Mouse (Mus musculus): ENCODE results near the gene Baiap2l1.
A peak's percentile ranks its signal among the peaks of the same experiment; 100 is the strongest.

Gene Baiap2l1

GRCm38 (mm10) chr5:144258131-144258611 is 99.7 kb downstream of the Baiap2l1 start:
- DNase-seq (ENCODE audit: low read depth, low spot score), result no peak

GRCm38 (mm10) chr5:144257451-144258110 is 100.3 kb downstream of the Baiap2l1 start:
- DNase-seq (ENCODE audit: low read depth, low spot score), result no peak

- DNase-seq (ENCODE audit: low read depth, low spot score), result no peak
Observed at GRCm38 (mm10) chr5:144256888-144257287, 101.0 kb downstream of the Baiap2l1 start.

GRCm38 (mm10) chr5:144256541-144256870 is 101.4 kb downstream of the Baiap2l1 start:
- no peak for DNase-seq (ENCODE audit: low read depth, low spot score)

GRCm38 (mm10) chr5:144255632-144256540 is 102.0 kb downstream of the Baiap2l1 start:
- no peak for DNase-seq (ENCODE audit: low read depth, low spot score)

- peak; percentile 87 for DNase-seq (ENCODE audit: low read depth, low spot score)
Observed at GRCm38 (mm10) chr5:144254811-144255631, 102.9 kb downstream of the Baiap2l1 start.

GRCm38 (mm10) chr5:144254122-144254810 is 103.6 kb downstream of the Baiap2l1 start:
- DNase-seq (ENCODE audit: low read depth, low spot score), result no peak

- DNase-seq (ENCODE audit: low read depth, low spot score), result no peak
Observed at GRCm38 (mm10) chr5:144253212-144253611, 104.7 kb downstream of the Baiap2l1 start.

GRCm38 (mm10) chr5:144251876-144252577 is 105.9 kb downstream of the Baiap2l1 start:
- DNase-seq (ENCODE audit: low read depth, low spot score), result no peak

- no peak for DNase-seq (ENCODE audit: low read depth, low spot score)
Observed at GRCm38 (mm10) chr5:144249871-144250270, 108.0 kb downstream of the Baiap2l1 start.

- no peak for DNase-seq (ENCODE audit: low read depth, low spot score)
Observed at GRCm38 (mm10) chr5:144247906-144248585, 109.9 kb downstream of the Baiap2l1 start.

- no peak for DNase-seq (ENCODE audit: low read depth, low spot score)
Observed at GRCm38 (mm10) chr5:144247307-144247706, 110.6 kb downstream of the Baiap2l1 start.

GRCm38 (mm10) chr5:144246669-144247068 is 111.2 kb downstream of the Baiap2l1 start:
- DNase-seq (ENCODE audit: low read depth, low spot score), result no peak

- no peak for DNase-seq (ENCODE audit: low read depth, low spot score)
Observed at GRCm38 (mm10) chr5:144245592-144245991, 112.3 kb downstream of the Baiap2l1 start.

- no peak for DNase-seq (ENCODE audit: low read depth, low spot score)
Observed at GRCm38 (mm10) chr5:144243901-144244487, 113.9 kb downstream of the Baiap2l1 start, which contains the start of gene Bri3. Gene Bri3 (plus strand): TSS chr5:144244437.

GRCm38 (mm10) chr5:144238969-144239368 is 118.9 kb downstream of the Baiap2l1 start:
- no peak for DNase-seq (ENCODE audit: low read depth, low spot score)

GRCm38 (mm10) chr5:144234714-144235113 is 123.2 kb downstream of the Baiap2l1 start:
- no peak for DNase-seq (ENCODE audit: low read depth, low spot score)

- no peak for DNase-seq (ENCODE audit: low read depth, low spot score)
Observed at GRCm38 (mm10) chr5:144234222-144234621, 123.7 kb downstream of the Baiap2l1 start.

GRCm38 (mm10) chr5:144232531-144232930 is 125.4 kb downstream of the Baiap2l1 start:
- no peak for DNase-seq (ENCODE audit: low read depth, low spot score)

- no peak for DNase-seq (ENCODE audit: low read depth, low spot score)
Observed at GRCm38 (mm10) chr5:144231410-144231809, 126.5 kb downstream of the Baiap2l1 start.

Measured in c-Kit-negative CD71-positive TER-119-positive erythroid progenitor cells, embryonic 14.5 days (primary cell).